Mouse (Mus musculus) CH12.LX (cell line): ENCODE measurements around the gene Rusc1. TPM values are rescaled to one million over a fixed set of nuclear protein-coding genes. Genes with fewer than 3 reads are reported as not detected.
A peak's percentile ranks its signal among the peaks of the same experiment; 100 is the strongest.
"Not testable (repeated sequence)": the region's sequence is repeated elsewhere in the genome, so short reads cannot be mapped to it uniquely, and the experiment has no call there.

ENCODE experiments used
- DNase-seq: peaks from one replicate; pipeline ENCODE4 v3.0.0-alpha.2; 2013; ENCODE audit errors: extremely low read depth
- H3K27ac ChIP-seq: 2 replicates; pipeline ENCODE4 v1.5.1; 2012; ENCODE audit warnings: low read depth, mild to moderate bottlenecking, control low read depth, moderate library complexity; ENCODE audit not compliant: insufficient read depth
- H3K27me3 ChIP-seq: replicated peaks from 2 replicates; pipeline ENCODE3; 2012; ENCODE audit warnings: inconsistent platforms
- H3K36me3 ChIP-seq, 2 experiments: replicated peaks in 1 of 2; 2 replicates each; pipeline versions ENCODE3 to v1.6.1; 2012; ENCODE audit warnings: inconsistent platforms in 1 of 2, low read length in 1 of 2, mild to moderate bottlenecking in 1 of 2, mixed read lengths in 1 of 2, moderate library complexity in 1 of 2; ENCODE audit not compliant: control insufficient read depth in 1 of 2, insufficient read depth in 1 of 2
- H3K4me1 ChIP-seq, 2 experiments: 2 replicates each; pipeline ENCODE4 v1.6.1; 2012; ENCODE audit warnings: inconsistent platforms in 1 of 2, moderate library complexity in 1 of 2; ENCODE audit not compliant: insufficient read depth in 2 of 2, control insufficient read depth in 1 of 2
- H3K4me2 ChIP-seq: 2 replicates; pipeline ENCODE4 v1.6.1; 2012; ENCODE audit warnings: low read depth, mild to moderate bottlenecking, control low read depth; ENCODE audit not compliant: poor library complexity, insufficient read depth, severe bottlenecking
- H3K4me3 ChIP-seq, 3 experiments: fragments of 150-350 bp in 1 of 3; sonication (generic) in 1 of 3; replicated peaks in 1 of 3; 2 replicates each; pipeline versions ENCODE3 to v1.5.1; 2011 to 2012; ENCODE audit warnings: low read depth in 2 of 3, low read length in 2 of 3, mild to moderate bottlenecking in 2 of 3, moderate library complexity in 2 of 3, control low read depth in 1 of 3, improper control_type of control experiment in 1 of 3, inconsistent platforms in 1 of 3, mixed read lengths in 1 of 3; ENCODE audit not compliant: poor library complexity in 1 of 3
- H3K79me2 ChIP-seq: replicated peaks from 2 replicates; pipeline ENCODE4 v1.6.1; 2012; ENCODE audit warnings: mild to moderate bottlenecking, moderate library complexity; ENCODE audit not compliant: control insufficient read depth, poor library complexity, insufficient read depth, severe bottlenecking; ENCODE audit errors: extremely low read depth
- H3K9ac ChIP-seq: 2 replicates; pipeline ENCODE4 v1.6.1; 2012; ENCODE audit warnings: low read depth, mild to moderate bottlenecking, control low read depth, moderate library complexity; ENCODE audit not compliant: insufficient read depth
- H3K9me3 ChIP-seq: replicated peaks from 2 replicates; pipeline ENCODE3; 2012; ENCODE audit warnings: low read length, inconsistent platforms, mixed read lengths
- BHLHE40 ChIP-seq: IDR thresholded peaks from 2 replicates; pipeline ENCODE4 v1.6.1; 2011; ENCODE audit warnings: mild to moderate bottlenecking, low read depth, low read length, improper control_type of control experiment
- CHD1 ChIP-seq: IDR thresholded peaks from 2 replicates; pipeline ENCODE4 v1.6.1; 2012; ENCODE audit warnings: low read depth, low read length, improper control_type of control experiment, inconsistent platforms
- CTCF ChIP-seq, 2 experiments: IDR thresholded peaks in 1 of 2; conservative IDR thresholded peaks in 1 of 2; 2 replicates each; pipeline ENCODE4 v1.5.1; 2011 to 2012; ENCODE audit warnings: low read depth in 2 of 2, low read length in 2 of 2, improper control_type of control experiment in 1 of 2, inconsistent platforms in 1 of 2, mild to moderate bottlenecking in 1 of 2, moderate library complexity in 1 of 2
- E2F4 ChIP-seq: IDR thresholded peaks from 2 replicates; pipeline ENCODE4 v1.6.1; 2011; ENCODE audit warnings: low read depth, low read length, improper control_type of control experiment; ENCODE audit not compliant: insufficient replicate concordance
- ELF1 ChIP-seq: IDR thresholded peaks from 2 replicates; pipeline ENCODE4 v1.6.1; 2014; ENCODE audit warnings: low read depth, mild to moderate bottlenecking, inconsistent platforms, low read length, improper control_type of control experiment
- ETS1 ChIP-seq: conservative IDR thresholded peaks from 2 replicates; pipeline ENCODE4 v1.6.1; 2012; ENCODE audit warnings: low read depth, mild to moderate bottlenecking, inconsistent platforms, low read length, improper control_type of control experiment, moderate library complexity
- IRF4 ChIP-seq: IDR thresholded peaks from 2 replicates; pipeline ENCODE4 v1.6.1; 2014; ENCODE audit warnings: low read depth, mild to moderate bottlenecking, inconsistent platforms, low read length, improper control_type of control experiment
- JUND ChIP-seq: conservative IDR thresholded peaks from 2 replicates; pipeline ENCODE4 v1.6.1; 2011; ENCODE audit warnings: low read depth, low read length, improper control_type of control experiment
- MAFK ChIP-seq: IDR thresholded peaks from 2 replicates; pipeline ENCODE4 v1.6.1; 2011; ENCODE audit warnings: low read length, improper control_type of control experiment; ENCODE audit not compliant: insufficient replicate concordance
- MAZ ChIP-seq: IDR thresholded peaks from 2 replicates; pipeline ENCODE4 v1.6.1; 2012; ENCODE audit warnings: low read depth, mild to moderate bottlenecking, inconsistent platforms, low read length, improper control_type of control experiment, moderate library complexity
- MEF2A ChIP-seq: IDR thresholded peaks from 2 replicates; pipeline ENCODE4 v1.6.1; 2014; ENCODE audit warnings: low read depth, mild to moderate bottlenecking, inconsistent platforms, low read length, improper control_type of control experiment, borderline replicate concordance
- MXI1 ChIP-seq: IDR thresholded peaks from 2 replicates; pipeline ENCODE4 v1.6.1; 2011; ENCODE audit warnings: mild to moderate bottlenecking, low read depth, low read length, improper control_type of control experiment
- RCOR1 ChIP-seq: conservative IDR thresholded peaks from 2 replicates; pipeline ENCODE4 v1.6.1; 2012; ENCODE audit warnings: low read depth, mild to moderate bottlenecking, inconsistent platforms, low read length, improper control_type of control experiment
- TCF12 ChIP-seq: IDR thresholded peaks from 2 replicates; pipeline ENCODE4 v1.6.1; 2014; ENCODE audit warnings: low read depth, mild to moderate bottlenecking, inconsistent platforms, low read length, improper control_type of control experiment
- ZMIZ1 ChIP-seq: IDR thresholded peaks from 2 replicates; pipeline ENCODE4 v1.6.1; 2012; ENCODE audit warnings: low read depth, mild to moderate bottlenecking, inconsistent platforms, low read length, improper control_type of control experiment
- ZNF384 ChIP-seq: IDR thresholded peaks from 2 replicates; pipeline ENCODE4 v1.6.1; 2012; ENCODE audit warnings: low read depth, low read length, improper control_type of control experiment, inconsistent platforms
- dilution Hi-C: fragments of 300-500 bp; cut with MboI; formaldehyde crosslinking; loops from 2 replicates; pipeline ENCODE4 v1.14.3; 2020; ENCODE audit warnings: low sequenced_read_pairs; ENCODE audit not compliant: extremely low pct_unique_long_range_greater_than_20kb, extremely low pct_ligation_motif_present
- in situ Hi-C: fragments of 300-500 bp; cut with MboI; formaldehyde crosslinking; loops from 3 replicates; pipeline ENCODE4 v1.14.3; 2019; ENCODE audit warnings: low sequenced_read_pairs, low pct_ligation_motif_present, low pct_unique_long_range_greater_than_20kb, mixed read lengths
- polyA plus RNA-seq: library from polyadenylated mRNA; unstranded; fragments of >175 nt; gene quantifications from 2 replicates; pipeline ENCODE4 v1.2.1, GENCODE M21; 2012; ENCODE audit warnings: low read depth; ENCODE audit not compliant: insufficient read length
- total RNA-seq, 2 experiments: library from RNA; depleted of rRNA; stranded (reverse); fragments of 300-350 nt in 1 of 2; fragments of >200 nt in 1 of 2; gene quantifications; 2 replicates each; pipeline ENCODE4 v1.2.3; 2012 to 2014

Rusc1 gene
- total and polyA plus RNA-seq, 3 experiments: 19.4 to 30.1 (median 19.7) TPM

- H3K79me2 ChIP-seq, in situ Hi-C loops, H3K9me3 ChIP-seq, H3K9ac ChIP-seq, dilution Hi-C loops, DNase-seq, H3K4me3 ChIP-seq, H3K27me3 ChIP-seq: not testable (repeated sequence)
- TF ChIP-seq ZNF384: peak; percentile 91
- peaks cover 21 to 59% of the 10 kb centered on the region in 2 experiments for H3K4me1 ChIP-seq
- H3K4me2 ChIP-seq: peak overlapping the region; percentile 27; the same call in 1 of the 2 replicates
- H3K27ac ChIP-seq: peak overlapping the region; percentile 74; the same call in 1 of the 2 replicates
- H3K36me3 ChIP-seq: peaks cover 12 to 36% of the 10 kb centered on the region in 2 experiments
These were observed 10.8 kb downstream of the Rusc1 start for GRCm38 (mm10) chr3:89082287-89082686.

GRCm38 (mm10) chr3:89077383-89077782, 15.7 kb downstream of the Rusc1 start:
- no peak for TF ChIP-seq CTCF (conservative IDR thresholded peaks at IDR 0.05 in 1 of 2, IDR thresholded peaks at IDR 0.05 in 1 of 2; ENCODE audit: low read depth in 2 of 2, low read length in 2 of 2)
- no peak for TF ChIP-seq RCOR1
- no peak for TF ChIP-seq MAZ
- TF ChIP-seq BHLHE40: no peak
- no peak for TF ChIP-seq ELF1
- no peak for TF ChIP-seq IRF4
- TF ChIP-seq CHD1: no peak
- no peak for TF ChIP-seq TCF12
- no peak for TF ChIP-seq MXI1
- no peak for TF ChIP-seq JUND
- no peak for TF ChIP-seq ETS1
- TF ChIP-seq ZMIZ1: no peak
- TF ChIP-seq MEF2A: no peak
- no peak for TF ChIP-seq E2F4
- TF ChIP-seq MAFK: no peak
- dilution Hi-C loops (no loop called here), in situ Hi-C loops (no loop called here)
- peaks cover 2 to 17% of the 10 kb centered on the region in 2 experiments; a peak in 3 of 4 replicates for H3K4me1 ChIP-seq
- H3K27me3 ChIP-seq: no peaks in the 10 kb centered on the region
- H3K4me3 ChIP-seq: no peak overlapping the region
- DNase-seq: no peak
- H3K4me2 ChIP-seq: no peak overlapping the region
- H3K27ac ChIP-seq: no peak overlapping the region
- no peaks in the 10 kb centered on the region for H3K79me2 ChIP-seq
- no peak overlapping the region for H3K9ac ChIP-seq
- peaks cover 50 to 70% of the 10 kb centered on the region in 2 experiments for H3K36me3 ChIP-seq
- no peaks in the 10 kb centered on the region for H3K9me3 ChIP-seq
